Mouse (Mus musculus): Measurements from ENCODE around the gene Prss22. TPM values are rescaled to one million over a fixed set of nuclear protein-coding genes. Genes with fewer than 3 reads are reported as not detected.

Prss22 gene
- total and polyA plus RNA-seq, 2 experiments from 2014 or later, result 0.42 TPM; not detected in 1

DNA sequence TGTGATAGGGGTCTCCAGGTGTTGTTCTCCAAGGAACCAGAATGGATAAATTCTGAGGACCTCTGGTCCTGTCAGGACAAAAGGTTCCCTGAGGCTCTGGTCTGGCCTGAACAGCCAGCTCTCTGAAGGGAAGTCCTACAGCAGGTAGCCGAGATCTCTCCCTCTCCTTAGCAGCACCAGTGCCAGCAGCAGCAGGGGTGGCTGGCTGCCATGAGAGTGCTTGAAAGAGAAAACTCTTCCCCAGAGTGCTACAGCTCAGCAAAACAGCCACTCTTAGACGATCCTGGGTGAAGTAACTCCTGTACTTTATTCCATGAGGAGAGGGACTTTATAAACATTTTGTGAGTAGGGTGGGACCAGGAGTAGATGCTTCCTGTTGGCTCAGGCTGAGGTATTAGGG is 8.1 kb downstream of the Prss22 start:
- Histone ChIP-seq H3K27me3 (ENCODE audit: insufficient read depth, low read length) (no peaks in the 10 kb centered on the region), H3K4me3 (ENCODE audit: low read length) (no peak overlapping the region), H3K9me3 (ENCODE audit: low read length) (no peaks in the 10 kb centered on the region), H3K27ac (no peak overlapping the region), H3K4me1 (ENCODE audit: insufficient read depth, low read length) (no peaks in the 10 kb centered on the region), H3K36me3 (ENCODE audit: insufficient read depth, low read length) (no peaks in the 10 kb centered on the region), H3K4me2 (ENCODE audit: low read depth, low read length) (no peak overlapping the region), H3K9ac (replicated peaks; ENCODE audit: low read length) (no peak overlapping the region)
- DNase-seq (ENCODE audit: low spot score), result no peak
- ATAC-seq, result no peak
- 39% methylated on average over 2 of the region's 2 CpGs for WGBS
- TF ChIP-seq CTCF (IDR thresholded peaks at IDR 0.05; ENCODE audit: low read depth), result no peak

DNA sequence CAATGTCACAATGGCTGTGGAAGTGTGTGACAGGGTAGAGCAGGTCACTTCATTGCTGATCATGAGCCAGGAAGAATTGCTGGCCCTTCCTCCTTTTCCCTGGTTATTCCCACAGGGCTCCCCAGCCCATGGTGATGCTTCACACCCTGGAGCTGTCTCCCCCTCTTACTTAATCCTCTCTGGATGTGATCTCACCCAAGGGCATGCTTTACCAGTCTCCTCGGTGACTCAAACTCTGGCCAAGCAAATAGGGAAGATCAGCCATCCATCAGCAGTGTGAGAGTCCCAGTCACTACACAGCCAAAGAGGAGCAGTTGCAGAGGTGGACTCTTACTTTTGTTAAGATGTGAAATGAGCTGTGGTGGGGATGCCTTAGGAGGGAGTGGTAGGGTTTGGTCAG is 12.9 kb downstream of the Prss22 start:
- Histone ChIP-seq H3K9me3 (ENCODE audit: low read length) (no peaks in the 10 kb centered on the region), H3K4me1 (ENCODE audit: insufficient read depth, low read length) (no peaks in the 10 kb centered on the region), H3K36me3 (ENCODE audit: insufficient read depth, low read length) (no peaks in the 10 kb centered on the region), H3K4me3 (ENCODE audit: low read length) (no peak overlapping the region), H3K27ac (no peak overlapping the region), H3K4me2 (ENCODE audit: low read depth, low read length) (no peak overlapping the region), H3K9ac (replicated peaks; ENCODE audit: low read length) (no peak overlapping the region), H3K27me3 (ENCODE audit: insufficient read depth, low read length) (no peaks in the 10 kb centered on the region)
- no peak for TF ChIP-seq CTCF (IDR thresholded peaks at IDR 0.05; ENCODE audit: low read depth)
- ATAC-seq (no peak), DNase-seq (ENCODE audit: low spot score) (no peak)
- WGBS, result 76% methylated on average over 1 of the region's 1 CpGs

DNA sequence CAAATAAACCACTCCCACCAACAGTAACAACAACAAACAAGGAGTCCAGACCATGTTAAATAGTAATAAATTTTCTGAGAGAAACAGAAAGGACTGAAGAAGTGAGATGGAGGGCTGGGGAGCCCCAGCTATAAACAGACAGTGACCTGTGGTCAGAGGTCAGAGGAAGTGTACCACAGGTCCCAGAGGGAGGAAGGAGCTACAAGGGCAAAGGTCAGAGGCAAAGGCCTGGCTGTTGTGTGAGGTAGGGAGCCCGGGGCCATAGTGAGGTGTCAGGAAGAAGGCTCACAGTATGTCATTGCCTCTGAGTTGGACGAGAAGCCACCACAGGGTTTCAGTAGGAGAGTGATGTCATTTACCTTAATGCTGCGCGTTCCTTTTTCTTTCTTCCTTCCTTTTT is 15.0 kb downstream of the Prss22 start:
- H3K27ac ChIP-seq, result no peak overlapping the region
- WGBS, result 64% methylated on average over 4 of the region's 4 CpGs
- no peaks in the 10 kb centered on the region for H3K4me1 ChIP-seq (ENCODE audit: insufficient read depth, low read length)
- H3K4me2 ChIP-seq (ENCODE audit: low read depth, low read length), result no peak overlapping the region
- DNase-seq (ENCODE audit: low spot score) (no peak), ATAC-seq (no peak)
- no peak overlapping the region for H3K9ac ChIP-seq (replicated peaks; ENCODE audit: low read length)
- no peak overlapping the region for H3K4me3 ChIP-seq (ENCODE audit: low read length)
- TF ChIP-seq CTCF (IDR thresholded peaks at IDR 0.05; ENCODE audit: low read depth), result no peak
- no peaks in the 10 kb centered on the region for H3K36me3 ChIP-seq (ENCODE audit: insufficient read depth, low read length)
- no peaks in the 10 kb centered on the region for H3K9me3 ChIP-seq (ENCODE audit: low read length)
- no peaks in the 10 kb centered on the region for H3K27me3 ChIP-seq (ENCODE audit: insufficient read depth, low read length)

DNA sequence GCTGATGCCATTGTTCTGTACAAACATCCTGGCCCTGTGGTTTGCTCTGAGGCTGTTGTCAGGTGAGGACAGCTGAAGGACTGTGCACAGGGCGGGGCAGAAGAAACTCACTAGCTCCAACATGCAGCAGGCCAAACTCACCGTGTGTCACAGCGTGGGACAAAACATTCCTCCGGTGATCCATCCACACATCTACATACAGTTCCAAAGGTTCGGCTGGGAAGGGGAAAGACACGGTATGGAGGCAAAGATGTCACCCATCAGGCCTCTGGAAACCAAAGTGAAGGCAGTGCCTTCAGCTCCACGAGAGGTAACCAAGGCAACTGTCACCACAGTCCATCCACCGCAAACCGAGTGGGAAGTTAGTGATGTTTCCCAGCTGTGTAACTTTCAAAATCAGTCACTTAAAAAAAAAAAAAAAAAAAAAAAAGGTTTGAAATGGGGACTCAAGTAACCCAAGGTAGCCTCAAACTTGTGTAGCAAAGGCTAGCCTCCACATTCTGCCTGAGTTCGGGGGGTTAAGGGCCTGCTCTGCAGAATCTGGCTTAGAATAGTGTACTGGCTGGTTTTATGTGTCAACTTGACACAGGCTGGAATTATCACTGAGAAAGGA is 17.5 kb downstream of the Prss22 start, which contains the start of gene Prss30:
Gene Prss30 (minus strand): TSS at position 270 of the 613 bp plus-strand sequence.
- TF ChIP-seq CTCF (IDR thresholded peaks at IDR 0.05; ENCODE audit: low read depth), result no peak
- no peak within 1 kb of the TSS for H3K4me2 ChIP-seq (ENCODE audit: low read depth, low read length)
- H3K9me3 ChIP-seq (ENCODE audit: low read length), result no peaks in the 10 kb centered on the region
- WGBS, result 76% methylated on average over 10 of the region's 10 CpGs
- no peaks in the 10 kb centered on the region for H3K27me3 ChIP-seq (ENCODE audit: insufficient read depth, low read length)
- H3K9ac ChIP-seq (replicated peaks; ENCODE audit: low read length), result no peak within 1 kb of the TSS
- H3K4me3 ChIP-seq (ENCODE audit: low read length), result no peak within 1 kb of the TSS
- no peaks in the 10 kb centered on the region for H3K36me3 ChIP-seq (ENCODE audit: insufficient read depth, low read length)
- H3K27ac ChIP-seq, result no peak within 1 kb of the TSS
- ATAC-seq (no peak), DNase-seq (ENCODE audit: low spot score) (no peak)
- H3K4me1 ChIP-seq (ENCODE audit: insufficient read depth, low read length), result no peaks in the 10 kb centered on the region

DNA sequence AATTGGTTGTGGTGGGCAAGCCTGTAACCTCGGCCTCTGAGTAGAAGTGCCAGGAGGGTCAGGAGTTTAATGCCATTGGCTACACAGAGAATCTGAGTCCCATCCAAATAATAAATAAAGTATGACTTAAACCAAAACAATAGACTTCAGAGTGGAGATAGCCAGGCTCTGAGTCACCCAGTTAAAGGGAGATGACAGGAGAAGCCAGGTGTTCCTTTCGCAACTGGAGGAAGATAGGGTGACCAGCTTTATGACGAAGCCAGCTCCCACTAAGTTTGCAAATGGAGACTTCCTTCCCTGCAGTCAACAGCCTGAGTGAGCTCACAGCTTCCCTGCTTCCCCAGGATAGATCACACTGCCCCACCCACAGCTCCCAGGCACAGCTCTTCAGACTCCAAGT is 18.4 kb downstream of the Prss22 start:
- Histone ChIP-seq H3K4me2 (ENCODE audit: low read depth, low read length) (no peak overlapping the region), H3K4me1 (ENCODE audit: insufficient read depth, low read length) (no peaks in the 10 kb centered on the region), H3K9ac (replicated peaks; ENCODE audit: low read length) (no peak overlapping the region), H3K9me3 (ENCODE audit: low read length) (no peaks in the 10 kb centered on the region), H3K36me3 (ENCODE audit: insufficient read depth, low read length) (no peaks in the 10 kb centered on the region), H3K4me3 (ENCODE audit: low read length) (no peak overlapping the region), H3K27ac (no peak overlapping the region), H3K27me3 (ENCODE audit: insufficient read depth, low read length) (no peaks in the 10 kb centered on the region)
- 80% methylated on average over 3 of the region's 3 CpGs for WGBS
- no peak for TF ChIP-seq CTCF (IDR thresholded peaks at IDR 0.05; ENCODE audit: low read depth)
- DNase-seq (ENCODE audit: low spot score) (no peak), ATAC-seq (no peak)

DNA sequence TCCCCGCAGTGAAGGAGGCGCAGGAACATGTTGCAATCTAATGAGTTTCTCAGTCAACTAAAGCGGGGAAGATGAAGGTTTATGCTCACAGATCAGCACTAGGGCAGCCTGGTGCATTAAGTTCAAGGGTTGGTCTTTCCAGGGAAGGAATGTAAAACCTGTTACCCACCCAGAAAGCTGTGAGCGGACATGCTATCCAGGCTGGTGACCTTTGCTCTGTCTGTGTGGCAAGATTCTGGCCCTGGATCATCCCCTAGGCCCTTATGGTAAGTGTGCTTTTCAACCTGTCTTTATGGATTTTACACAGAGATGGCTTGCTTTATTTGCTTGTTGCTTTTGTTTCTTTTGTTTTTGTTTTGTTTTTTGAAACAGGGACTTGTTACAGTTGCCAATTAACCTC is 21.2 kb downstream of the Prss22 start:
- H3K4me3 ChIP-seq (ENCODE audit: low read length), result no peak overlapping the region
- no peaks in the 10 kb centered on the region for H3K9me3 ChIP-seq (ENCODE audit: low read length)
- no peak overlapping the region for H3K27ac ChIP-seq
- H3K9ac ChIP-seq (replicated peaks; ENCODE audit: low read length), result no peak overlapping the region
- TF ChIP-seq CTCF (IDR thresholded peaks at IDR 0.05; ENCODE audit: low read depth), result no peak
- H3K4me2 ChIP-seq (ENCODE audit: low read depth, low read length), result no peak overlapping the region
- no peaks in the 10 kb centered on the region for H3K27me3 ChIP-seq (ENCODE audit: insufficient read depth, low read length)
- DNase-seq (ENCODE audit: low spot score) (no peak), ATAC-seq (no peak)
- H3K36me3 ChIP-seq (ENCODE audit: insufficient read depth, low read length), result no peaks in the 10 kb centered on the region
- no peaks in the 10 kb centered on the region for H3K4me1 ChIP-seq (ENCODE audit: insufficient read depth, low read length)
- WGBS, result 80% methylated on average over 4 of the region's 4 CpGs

DNA sequence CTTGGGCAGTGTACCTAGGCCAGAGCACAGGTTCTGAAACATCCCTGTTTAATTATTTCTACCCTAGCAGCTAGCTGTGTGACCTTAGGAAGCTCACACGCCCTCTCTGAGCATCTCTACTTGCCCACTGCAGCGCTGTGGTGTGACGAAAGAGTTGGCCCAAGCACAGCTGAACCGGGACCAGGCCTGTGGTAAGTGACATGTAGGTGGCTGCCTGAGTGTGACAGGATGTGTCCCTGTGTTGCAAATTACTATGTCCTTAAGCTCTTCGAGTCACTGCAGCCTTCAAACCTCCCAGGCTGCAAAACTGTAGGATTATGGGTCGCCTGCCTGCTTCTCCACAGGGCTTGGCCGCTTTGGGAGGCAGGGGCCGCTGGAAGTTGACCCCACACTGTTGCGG is 26.6 kb downstream of the Prss22 start:
- Histone ChIP-seq H3K9ac (replicated peaks; ENCODE audit: low read length) (no peak overlapping the region), H3K27ac (no peak overlapping the region), H3K4me1 (ENCODE audit: insufficient read depth, low read length) (no peaks in the 10 kb centered on the region), H3K27me3 (ENCODE audit: insufficient read depth, low read length) (no peaks in the 10 kb centered on the region), H3K4me3 (ENCODE audit: low read length) (no peak overlapping the region), H3K4me2 (ENCODE audit: low read depth, low read length) (no peak overlapping the region), H3K9me3 (ENCODE audit: low read length) (no peaks in the 10 kb centered on the region), H3K36me3 (ENCODE audit: insufficient read depth, low read length) (no peaks in the 10 kb centered on the region)
- no peak for ATAC-seq
- WGBS, result 83% methylated on average over 9 of the region's 9 CpGs
- no peak for DNase-seq (ENCODE audit: low spot score)
- TF ChIP-seq CTCF (IDR thresholded peaks at IDR 0.05; ENCODE audit: low read depth), result no peak

Measured in hindbrain, postnatal 0 days (tissue).